Mouse (Mus musculus) kidney, postnatal 0 days (tissue): ENCODE results near the gene Serpinb1b. TPM values are rescaled to one million over a fixed set of nuclear protein-coding genes. Genes with fewer than 3 reads are reported as not detected.
"Not testable (repeated sequence)": the region's sequence is repeated elsewhere in the genome, so short reads cannot be mapped to it uniquely, and the experiment has no call there.

ENCODE experiments used
- ATAC-seq: fragments of 200-750 bp; cut with Nextera tagmentation; replicated peaks from 2 replicates; pipeline ENCODE4 v1.8.0; 2017; ENCODE audit warnings: low read depth, moderate number of reproducible peaks, moderate TSS enrichment, moderate library complexity; ENCODE audit not compliant: low FRiP score
- DNase-seq: peaks from one replicate; pipeline ENCODE4 v3.0.0-alpha.2; 2016; ENCODE audit warnings: low spot score
- H3K27ac ChIP-seq: fragments of 300-500 bp; sonication (generic); 2 replicates; pipeline ENCODE4 v1.5.1; 2014; ENCODE audit warnings: mild to moderate bottlenecking
- H3K27me3 ChIP-seq: fragments of 300-500 bp; sonication (generic); 2 replicates; pipeline ENCODE4 v1.6.1; 2014; ENCODE audit warnings: low read length, mixed read lengths; ENCODE audit not compliant: insufficient read depth
- H3K36me3 ChIP-seq: fragments of 300-500 bp; sonication (generic); 2 replicates; pipeline ENCODE4 v1.6.1; 2014; ENCODE audit warnings: low read length, mixed read lengths; ENCODE audit not compliant: insufficient read depth
- H3K4me1 ChIP-seq: fragments of 300-500 bp; sonication (generic); replicated peaks from 2 replicates; pipeline ENCODE4 v1.6.1; 2014; ENCODE audit warnings: antibody characterized with exemption, low read length, mixed read lengths; ENCODE audit not compliant: insufficient read depth
- H3K4me2 ChIP-seq: fragments of 300-500 bp; sonication (generic); 2 replicates; pipeline ENCODE4 v1.6.1; 2014; ENCODE audit warnings: mild to moderate bottlenecking, low read length, moderate library complexity, mixed read lengths
- H3K4me3 ChIP-seq: fragments of 300-500 bp; sonication (generic); replicated peaks from 2 replicates; pipeline ENCODE4 v1.5.1; 2014; ENCODE audit warnings: low read depth, low read length
- H3K9ac ChIP-seq: fragments of 300-500 bp; sonication (generic); 2 replicates; pipeline ENCODE4 v1.6.1; 2014; ENCODE audit warnings: low read depth, low read length
- H3K9me3 ChIP-seq: fragments of 300-500 bp; sonication (generic); replicated peaks from 2 replicates; pipeline ENCODE4 v1.6.1; 2016; ENCODE audit warnings: low read length, inconsistent platforms, mixed read lengths
- CTCF ChIP-seq: IDR thresholded peaks from 2 replicates; pipeline ENCODE4 v1.5.1; 2016; ENCODE audit warnings: antibody characterized with exemption, low read depth, mild to moderate bottlenecking, moderate library complexity
- WGBS: fragments of 180-500 bp; shearing (Covaris S2); extraction: QIAGEN DNeasy Blood & Tissue Kit; methylation state at CpG from one replicate; pipeline ENCODE4 v1.1.7; 2014; 5-methylcytosine and 5-hydroxymethylcytosine counted together
- polyA plus RNA-seq: library from polyadenylated mRNA; unstranded; fragments of >200 nt; fragmentation: Nextera tagmentation; extraction: Ambion mirVana; gene quantifications from 2 replicates; pipeline ENCODE4 v1.2.1, GENCODE M21; 2015

Serpinb1b gene
- polyA plus RNA-seq = not detected in 2 replicates

DNA sequence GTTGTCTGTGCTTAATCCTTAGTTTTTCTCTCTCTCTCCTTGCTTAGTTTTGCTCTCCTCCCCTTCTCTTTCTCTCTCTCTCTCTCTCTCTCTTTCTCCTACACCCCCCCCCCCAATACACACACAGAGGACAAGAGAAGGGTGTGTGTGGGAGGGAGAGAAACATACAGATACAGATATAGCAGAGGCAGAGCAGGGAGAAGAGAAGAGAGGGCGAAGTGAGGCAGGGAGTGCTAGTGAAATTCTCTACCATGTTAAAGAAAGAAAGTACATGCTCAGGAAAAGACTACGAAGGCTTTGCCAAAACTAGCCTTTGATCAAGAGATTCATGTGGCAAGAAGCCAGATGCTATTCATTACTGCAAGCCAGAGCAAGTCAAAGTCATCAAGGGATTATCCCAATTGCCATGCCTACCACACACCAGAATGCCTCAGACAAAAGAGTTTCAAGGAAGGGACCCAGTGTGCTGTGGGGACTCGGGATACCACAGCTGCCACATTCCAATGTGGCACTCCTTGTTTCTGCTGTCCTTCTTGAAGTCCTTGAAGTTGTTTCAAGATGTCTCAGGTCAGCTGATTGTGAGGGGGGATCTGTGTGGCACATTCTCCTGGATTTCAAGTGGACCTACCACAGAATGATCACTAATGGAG, at the start of gene Serpinb1b:
Serpinb1b (plus strand) TSS at position 520 of the 650 bp plus-strand sequence.
- TF ChIP-seq CTCF = no peak
- H3K4me2 ChIP-seq = peak within 1 kb of the TSS; percentile 29; the same call in 1 of the 2 replicates
- H3K4me3 ChIP-seq = no peak within 1 kb of the TSS
- ATAC-seq (no peak), DNase-seq (no peak)
- no peaks in the 10 kb centered on the region for H3K27me3 ChIP-seq
- no peaks in the 10 kb centered on the region for H3K9me3 ChIP-seq
- no peak within 1 kb of the TSS for H3K9ac ChIP-seq
- 64% methylated on average over 3 of the region's 3 CpGs for WGBS
- H3K36me3 ChIP-seq = no peaks in the 10 kb centered on the region
- no peak within 1 kb of the TSS for H3K27ac ChIP-seq
- no peaks in the 10 kb centered on the region for H3K4me1 ChIP-seq

- not testable (repeated sequence) for H3K9ac ChIP-seq, H3K4me2 ChIP-seq, ATAC-seq, H3K36me3 ChIP-seq, H3K9me3 ChIP-seq, H3K27me3 ChIP-seq, H3K27ac ChIP-seq, H3K4me1 ChIP-seq, H3K4me3 ChIP-seq, DNase-seq
- 96% methylated on average over 2 of the region's 2 CpGs for WGBS
These were observed 48.9 kb upstream of the Serpinb1b start for GRCm38 (mm10) chr13:33029478-33029877.

DNA sequence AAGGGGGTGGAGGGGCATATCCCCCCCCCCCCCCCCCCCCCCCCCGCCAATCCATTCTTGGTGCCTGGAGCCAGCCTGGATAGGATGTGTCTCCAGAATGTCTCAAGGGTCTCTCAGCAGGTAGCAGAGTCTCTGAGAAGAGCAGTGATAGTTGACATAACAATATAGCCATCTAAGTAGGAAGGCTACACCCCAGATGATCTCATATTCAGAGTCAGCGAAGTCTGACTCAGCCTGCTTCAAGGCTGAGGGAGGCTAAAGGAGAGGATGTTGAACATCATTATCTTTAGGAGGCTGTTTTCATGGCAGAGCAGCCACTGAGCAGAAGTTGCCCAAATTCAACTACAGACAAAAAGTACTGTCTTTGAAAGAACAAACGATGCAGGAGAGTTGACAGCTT, 48.1 kb upstream of the Serpinb1b start:
- 89% methylated on average over 2 of the region's 3 CpGs for WGBS
- H3K27me3 ChIP-seq = no peaks in the 10 kb centered on the region
- H3K4me1 ChIP-seq = no peaks in the 10 kb centered on the region
- no peak for ATAC-seq
- H3K9me3 ChIP-seq = no peaks in the 10 kb centered on the region
- TF ChIP-seq CTCF = no peak
- no peaks in the 10 kb centered on the region for H3K36me3 ChIP-seq
- no peak overlapping the region for H3K27ac ChIP-seq
- DNase-seq = no peak
- no peak overlapping the region for H3K9ac ChIP-seq
- H3K4me3 ChIP-seq = no peak overlapping the region
- no peak overlapping the region for H3K4me2 ChIP-seq

- no peaks in the 10 kb centered on the region for H3K36me3 ChIP-seq
- H3K9me3 ChIP-seq = no peaks in the 10 kb centered on the region
- H3K27me3 ChIP-seq = no peaks in the 10 kb centered on the region
- H3K4me2 ChIP-seq = no peak overlapping the region
- no peak for DNase-seq
- no peak for TF ChIP-seq CTCF
- WGBS = 76% methylated on average over 1 of the region's 1 CpGs
- ATAC-seq = no peak
- H3K9ac ChIP-seq = no peak overlapping the region
- H3K4me3 ChIP-seq = no peak overlapping the region
- H3K4me1 ChIP-seq = no peaks in the 10 kb centered on the region
- no peak overlapping the region for H3K27ac ChIP-seq
These were observed 42.9 kb upstream of the Serpinb1b start for GRCm38 (mm10) chr13:33035506-33035905.

DNA sequence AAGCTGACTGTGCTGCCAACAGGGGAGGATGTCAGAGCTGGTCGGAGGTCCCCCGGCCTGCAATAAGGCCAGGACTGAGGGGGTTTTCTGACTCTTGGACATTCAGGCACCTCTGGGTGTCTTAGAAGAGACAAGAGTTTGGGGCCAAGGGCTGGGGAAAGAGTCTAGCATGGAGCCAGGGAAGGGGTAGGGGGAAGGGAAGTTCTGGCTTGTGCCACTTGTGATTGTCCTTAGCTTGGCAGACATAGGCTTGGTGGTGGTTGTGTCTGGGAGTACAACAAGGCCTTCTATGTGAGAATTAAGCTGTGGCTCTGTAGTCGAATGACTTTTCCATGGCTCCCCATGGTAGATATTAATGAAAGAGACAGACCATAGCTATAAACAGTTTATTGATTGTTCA, 34.8 kb upstream of the Serpinb1b start:
- no peak overlapping the region for H3K4me3 ChIP-seq
- DNase-seq = no peak
- no peaks in the 10 kb centered on the region for H3K27me3 ChIP-seq
- TF ChIP-seq CTCF = no peak
- no peak overlapping the region for H3K4me2 ChIP-seq
- H3K27ac ChIP-seq = no peak overlapping the region
- no peaks in the 10 kb centered on the region for H3K36me3 ChIP-seq
- 99% methylated on average over 3 of the region's 3 CpGs for WGBS
- no peaks in the 10 kb centered on the region for H3K4me1 ChIP-seq
- H3K9me3 ChIP-seq = no peaks in the 10 kb centered on the region
- no peak for ATAC-seq
- H3K9ac ChIP-seq = no peak overlapping the region

- ATAC-seq (no peak), DNase-seq (no peak)
- Histone ChIP-seq H3K27me3 (no peaks in the 10 kb centered on the region), H3K9ac (no peak overlapping the region), H3K4me2 (no peak overlapping the region), H3K27ac (no peak overlapping the region), H3K4me3 (no peak overlapping the region), H3K36me3 (no peaks in the 10 kb centered on the region), H3K9me3 (no peaks in the 10 kb centered on the region), H3K4me1 (no peaks in the 10 kb centered on the region)
- TF ChIP-seq CTCF = no peak
- WGBS = 88% methylated on average over 2 of the region's 2 CpGs
These were observed 31.1 kb upstream of the Serpinb1b start for GRCm38 (mm10) chr13:33047234-33047633.

DNA sequence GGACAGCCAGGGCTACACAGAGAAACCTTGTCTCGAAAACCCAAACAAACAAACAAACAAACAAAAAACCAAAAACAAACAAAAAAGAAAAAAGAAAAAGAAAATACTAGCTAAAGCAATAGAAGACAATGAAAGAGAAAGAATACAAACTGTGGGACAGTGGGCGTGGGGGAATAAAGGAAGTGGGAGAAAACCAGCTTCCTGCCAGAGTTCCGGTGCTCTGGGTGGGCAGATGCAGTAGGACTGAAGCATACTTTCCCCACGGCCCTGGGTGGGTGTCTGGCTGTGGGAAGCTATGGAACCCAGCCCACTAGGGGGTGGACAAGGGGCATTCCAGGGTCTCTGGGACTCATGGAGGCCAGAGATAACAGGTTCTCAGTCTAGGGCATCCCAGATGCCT, 30.2 kb upstream of the Serpinb1b start:
- no peaks in the 10 kb centered on the region for H3K36me3 ChIP-seq
- ATAC-seq = no peak
- H3K9ac ChIP-seq = no peak overlapping the region
- WGBS = 93% methylated on average over 4 of the region's 4 CpGs
- no peak for DNase-seq
- no peaks in the 10 kb centered on the region for H3K9me3 ChIP-seq
- TF ChIP-seq CTCF = no peak
- H3K4me3 ChIP-seq = no peak overlapping the region
- H3K27ac ChIP-seq = no peak overlapping the region
- no peaks in the 10 kb centered on the region for H3K27me3 ChIP-seq
- H3K4me2 ChIP-seq = no peak overlapping the region
- H3K4me1 ChIP-seq = no peaks in the 10 kb centered on the region
